Comparison of ENCODE assay signal across 19 mouse cellular contexts in genomic region chr13:75295818-75296217, GRCm38 (mm10).
A peak's percentile ranks its signal among the peaks of the same experiment; 100 is the strongest.
DNase-seq lines count a peak whose midpoint lies in the region; ATAC-seq lines count a peak whose summit lies in the region.
"Had no signal": no experiment of that assay in that cellular context is flagged by ENCODE, and none has a peak within 500 bp of the region (broad histone marks: within the 10 kb centered on the region; RNA-seq: fewer than 3 reads in every experiment).

No protein-coding gene starts in this region.

- H3K36me3 ChIP-seq in hindbrain, embryonic 15.5 days, result no peaks in the 10 kb centered on the region
- H3K36me3 ChIP-seq in hindbrain, embryonic 13.5 days, result no peaks in the 10 kb centered on the region
- no peaks in the 10 kb centered on the region for H3K36me3 ChIP-seq in megakaryocyte, embryonic 14.5 days (replicated peaks; ENCODE audit: low read length)
- H3K36me3 ChIP-seq: embryonic facial prominence, embryonic 15.5 days; heart, embryonic 12.5 days; limb, embryonic 13.5 days had no signal

- H3K9ac ChIP-seq in hindbrain, embryonic 15.5 days, result no peak overlapping the region
- H3K9ac ChIP-seq in hindbrain, embryonic 13.5 days, result no peak overlapping the region
- H3K9ac ChIP-seq: embryonic facial prominence, embryonic 15.5 days; heart, embryonic 12.5 days; limb, embryonic 13.5 days; liver, embryonic 14.5 days had no signal

- no peaks in the 10 kb centered on the region for H3K4me1 ChIP-seq in hindbrain, embryonic 15.5 days (replicated peaks)
- no peaks in the 10 kb centered on the region for H3K4me1 ChIP-seq in hindbrain, embryonic 13.5 days (replicated peaks)
- H3K4me1 ChIP-seq in megakaryocyte, embryonic 14.5 days, result no peaks in the 10 kb centered on the region
- H3K4me1 ChIP-seq: embryonic facial prominence, embryonic 15.5 days; heart, embryonic 12.5 days; limb, embryonic 13.5 days had no signal

- no peak overlapping the region for H3K27ac ChIP-seq in hindbrain, embryonic 15.5 days (replicated peaks)
- no peak overlapping the region for H3K27ac ChIP-seq in hindbrain, embryonic 13.5 days
- H3K27ac ChIP-seq: embryonic facial prominence, embryonic 15.5 days; layer of hippocampus, adult 2 months; limb, embryonic 13.5 days; liver, embryonic 14.5 days had no signal

- DNase-seq in cerebellum, adult 9-10 months, result peak; percentile 21
- peak; percentile 47 to 62 for DNase-seq in cerebellum, postnatal 36 days
- DNase-seq in thymus, adult 18-20 months, result no peak
- DNase-seq: heart, postnatal 14 days; kidney, adult 2 months; kidney, postnatal 10 days; spleen, adult 18-20 months; thymus, postnatal 36 days had no signal

- no peaks in the 10 kb centered on the region for H3K27me3 ChIP-seq in hindbrain, embryonic 15.5 days
- no peaks in the 10 kb centered on the region for H3K27me3 ChIP-seq in hindbrain, embryonic 13.5 days
- peaks cover 2% of the 10 kb centered on the region for H3K27me3 ChIP-seq in megakaryocyte, embryonic 14.5 days (replicated peaks)
- H3K27me3 ChIP-seq: embryonic facial prominence, embryonic 15.5 days; heart, embryonic 12.5 days; limb, embryonic 13.5 days had no signal

- ATAC-seq in hindbrain, embryonic 15.5 days (ENCODE audit: low FRiP score, low read depth), result peak; percentile 78; the same call in 1 of the 2 replicates
- ATAC-seq in hindbrain, embryonic 13.5 days (ENCODE audit: low FRiP score), result no peak
- no peak for ATAC-seq in megakaryocyte, adult 5-6 weeks (ENCODE audit: poor library complexity, severe bottlenecking)
- ATAC-seq: forebrain, embryonic 16.5 days; inflammation-experienced regulatory T-cells, adult 6 months had no signal

- H3K4me3 ChIP-seq in hindbrain, embryonic 15.5 days, result no peak overlapping the region
- H3K4me3 ChIP-seq in hindbrain, embryonic 13.5 days, result no peak overlapping the region
- H3K4me3 ChIP-seq in megakaryocyte, embryonic 14.5 days (replicated peaks), result peak overlapping the region; percentile 18
- H3K4me3 ChIP-seq: embryonic facial prominence, embryonic 15.5 days; heart, embryonic 12.5 days; layer of hippocampus, adult 2 months; limb, embryonic 13.5 days had no signal

- H3K9me3 ChIP-seq in hindbrain, embryonic 15.5 days, result no peaks in the 10 kb centered on the region
- H3K9me3 ChIP-seq in hindbrain, embryonic 13.5 days, result peaks cover 5% of the 10 kb centered on the region; the same call in 1 of the 2 replicates
- H3K9me3 ChIP-seq in megakaryocyte, embryonic 14.5 days, result peaks cover 14% of the 10 kb centered on the region
- H3K9me3 ChIP-seq: embryonic facial prominence, embryonic 15.5 days had no signal

- 86% methylated on average over 4 of the region's 4 CpGs for WGBS in hindbrain, embryonic 15.5 days
- WGBS in hindbrain, embryonic 13.5 days, result 90% methylated on average over 4 of the region's 4 CpGs

- no peak overlapping the region for H3K4me2 ChIP-seq in hindbrain, embryonic 15.5 days
- no peak overlapping the region for H3K4me2 ChIP-seq in hindbrain, embryonic 13.5 days
- H3K4me2 ChIP-seq: embryonic facial prominence, embryonic 15.5 days; heart, embryonic 12.5 days; limb, embryonic 13.5 days had no signal

Comparison
In these comparisons a context has a peak if more than half of its experiments do, and no peak if none do; other contexts are left out.
1. DNase-seq: peak in cerebellum, adult 9-10 months (single experiment) and cerebellum, postnatal 36 days (2 of 2); none in thymus, adult 18-20 months (0 of 2).